Mouse (Mus musculus): Measurements from ENCODE around the gene Gemin5. TPM values are rescaled to one million over a fixed set of nuclear protein-coding genes. Genes with fewer than 3 reads are reported as not detected.

Gemin5 gene
- polyA plus RNA-seq (2012; rRNA removed), result 5.5 and 5.9 TPM in 2 replicates

DNA sequence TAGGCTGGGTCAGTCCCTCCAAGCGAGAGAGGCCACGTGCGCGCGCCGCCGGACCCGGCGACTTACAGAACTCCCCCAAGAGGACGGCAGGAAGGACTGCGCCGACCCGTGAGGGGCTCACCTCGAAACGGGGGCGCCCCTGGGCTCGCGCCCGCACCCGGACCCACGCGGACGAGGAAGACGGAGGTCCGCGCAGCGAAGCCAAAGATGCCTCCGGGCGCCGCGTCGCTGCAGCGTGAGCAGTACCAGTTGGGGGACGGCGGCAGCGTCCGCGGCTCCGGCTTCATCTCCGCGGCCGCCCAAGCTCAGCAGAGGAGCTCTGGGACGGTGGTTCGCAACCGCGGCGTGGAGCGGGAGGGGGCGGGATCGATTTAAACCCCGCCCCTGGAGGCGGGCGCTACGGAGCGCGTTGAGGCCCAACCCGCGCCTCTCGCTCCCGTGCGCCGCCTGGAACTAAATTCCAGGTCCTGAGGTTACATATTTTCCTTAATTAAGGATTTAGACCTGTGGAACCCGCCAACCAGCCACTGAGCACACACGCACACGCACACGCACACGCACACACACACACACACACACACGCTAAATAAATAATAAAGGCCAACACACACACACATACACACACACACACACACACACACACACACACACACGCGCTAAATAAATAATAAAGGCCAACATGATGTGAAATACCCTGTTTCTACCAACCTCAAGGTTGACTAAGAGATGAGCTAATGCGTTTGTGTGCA lies at the start of gene Gemin5:
TSS of gene Gemin5 (minus strand) at position 373 of the 749 bp plus-strand sequence.

DNA sequence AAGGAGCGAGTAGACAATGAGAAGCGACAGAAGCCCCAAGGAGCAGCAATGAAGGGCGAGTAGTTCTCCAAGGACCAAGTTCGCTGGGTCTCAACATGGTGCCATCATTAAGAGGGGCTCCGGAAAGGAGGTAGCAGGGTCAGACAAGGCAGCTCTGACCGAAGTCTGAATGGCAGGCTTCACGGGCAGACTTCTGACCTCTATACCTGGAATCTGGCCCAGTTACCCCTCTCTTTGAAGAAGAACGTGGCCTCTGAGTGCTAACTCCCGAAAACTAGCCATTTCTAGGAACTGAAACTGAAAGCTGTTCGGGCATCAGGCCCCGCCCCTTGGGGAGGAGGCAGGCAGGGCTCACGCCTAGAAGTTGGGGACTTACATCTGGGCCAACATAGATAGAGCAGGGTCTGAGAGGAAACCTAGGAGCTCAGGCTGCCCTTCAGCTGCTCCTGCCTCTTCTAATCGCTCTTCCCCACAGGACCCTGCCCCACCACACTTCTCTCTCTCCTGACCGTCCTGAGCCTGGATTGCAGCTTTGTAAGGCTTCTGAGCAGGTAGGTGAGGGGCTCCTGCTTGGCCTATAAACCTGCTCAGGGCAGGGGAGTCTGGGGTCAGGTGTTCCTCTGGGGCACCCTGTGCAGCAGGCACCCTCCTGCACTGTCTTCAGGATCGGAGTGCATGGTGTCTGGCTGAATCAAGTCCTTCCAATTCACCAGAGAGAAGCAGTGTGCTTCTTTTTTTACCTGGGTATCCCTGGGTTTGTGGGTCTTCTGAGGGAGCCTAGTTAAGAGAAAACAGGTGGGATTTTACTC lies 31.1 kb upstream of the Gemin5 start, which contains the start of the genes Igtp and Irgm2:
TSS of gene Igtp (plus strand) at position 328 of the 809 bp plus-strand sequence.
TSS of gene Irgm2 (plus strand) at position 390 of the 809 bp plus-strand sequence.

DNA sequence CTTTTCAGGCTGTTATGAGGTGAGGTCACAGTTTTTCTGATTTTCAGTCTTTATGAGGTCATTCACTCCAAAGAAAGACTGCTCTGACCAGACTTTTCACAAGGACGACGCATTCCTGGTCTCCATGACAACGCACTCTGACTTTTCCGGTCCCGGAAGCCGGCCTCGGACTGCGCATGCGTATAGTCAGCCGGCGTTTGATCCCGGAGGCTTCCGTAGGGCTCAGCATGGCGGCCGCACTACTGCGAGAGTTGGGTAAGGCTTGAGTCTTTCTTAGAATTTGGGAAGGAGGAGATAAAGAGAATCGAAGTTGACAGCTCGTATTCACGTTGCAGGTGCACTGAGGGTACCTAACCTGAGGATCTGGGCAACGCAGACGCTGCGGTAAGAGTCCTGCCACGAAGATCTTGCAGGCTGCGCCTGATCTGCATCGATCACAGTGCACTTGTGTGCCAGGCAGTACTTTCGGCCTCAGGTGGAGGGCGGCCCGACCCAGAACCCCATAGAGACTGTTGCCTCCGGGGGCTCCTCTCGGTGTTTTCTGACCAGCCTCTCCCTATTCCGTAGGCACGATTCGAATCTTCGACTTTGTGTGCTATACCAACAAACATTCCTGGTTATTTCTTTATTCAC lies 3.2 kb upstream of the Gemin5 start, which contains the start of gene Mrpl22:
TSS of gene Mrpl22 (plus strand) at position 203 of the 633 bp plus-strand sequence.

DNA sequence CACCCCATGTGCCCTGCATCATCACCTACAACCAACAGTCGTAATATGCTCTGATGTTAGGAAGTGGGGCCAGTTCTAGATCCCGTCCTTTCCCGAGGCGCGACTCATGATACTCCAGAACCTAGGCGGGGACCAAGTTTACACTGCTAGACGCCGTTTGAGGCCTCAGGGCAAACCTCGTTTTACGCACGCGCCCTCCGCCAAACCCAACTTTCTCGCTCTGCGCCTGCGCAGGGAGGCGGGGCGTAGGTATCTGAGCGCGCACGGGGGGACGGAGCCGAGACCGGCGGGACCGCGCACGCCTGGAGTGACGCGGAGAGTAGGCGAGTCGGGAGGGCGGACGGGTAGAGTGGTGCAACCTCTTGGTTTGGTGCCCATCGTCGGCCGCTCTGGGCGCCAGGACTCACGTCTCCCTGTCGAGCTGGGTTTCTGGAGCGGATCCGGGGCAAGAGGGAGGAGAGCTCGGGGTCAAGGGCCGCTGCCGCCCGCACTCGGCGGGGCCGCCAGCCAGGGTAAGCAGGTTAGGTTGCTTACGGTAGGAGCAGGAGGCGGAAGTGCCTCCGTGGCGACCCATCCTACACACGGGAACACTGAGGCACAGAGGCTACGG lies 64.5 kb downstream of the Gemin5 start, which contains the start of gene Cnot8:
TSS of gene Cnot8 (plus strand) at position 457 of the 610 bp plus-strand sequence.

DNA sequence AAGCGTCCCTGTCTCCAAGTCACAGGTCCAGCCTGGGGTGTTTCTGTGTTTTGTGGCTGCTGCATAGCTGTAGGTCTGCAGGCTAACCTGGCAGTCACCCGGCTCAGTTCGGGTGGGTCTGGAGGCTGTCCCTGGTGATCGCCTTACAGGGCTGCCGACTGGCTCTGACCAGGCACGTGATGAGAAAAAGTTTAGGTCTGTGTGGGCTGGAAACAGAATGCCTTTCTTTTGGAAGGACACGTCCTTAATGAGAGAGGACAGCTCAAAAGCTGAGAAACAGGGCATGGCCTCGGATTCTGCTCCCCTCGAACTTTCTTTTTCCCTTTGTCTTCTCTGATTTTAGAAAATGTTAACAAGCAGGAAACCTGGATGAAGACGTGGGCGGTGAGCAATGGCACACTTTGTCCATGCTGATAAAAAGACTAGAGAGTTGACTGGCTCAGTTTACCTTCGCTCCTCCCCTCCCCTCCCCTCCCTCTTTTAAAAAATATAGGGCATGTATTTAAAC lies 75.3 kb downstream of the Gemin5 start, which contains the start of gene Gm12248:
TSS of gene Gm12248 (minus strand) at position 114 of the 508 bp plus-strand sequence.

Other genes with a start within 250 kb of the Gemin5 start
- 35.2 and 37.2 TPM in 2 replicates for gene Larp1, start 159.5 kb downstream of the Gemin5 start, polyA plus RNA-seq (2012; rRNA removed)
- gene Gm12248, start 75.4 kb downstream of the Gemin5 start, polyA plus RNA-seq (2012; rRNA removed), result 0.09 and 0.40 TPM in 2 replicates
- gene Cnot8, start 64.4 kb downstream of the Gemin5 start, polyA plus RNA-seq (2012; rRNA removed), result 29.1 and 36.0 TPM in 2 replicates
- 22.7 and 27.2 TPM in 2 replicates for gene Mrpl22, start 3.1 kb upstream of the Gemin5 start, polyA plus RNA-seq (2012; rRNA removed)
- 4.1 and 5.9 TPM in 2 replicates for gene Igtp, start 31.0 kb upstream of the Gemin5 start, polyA plus RNA-seq (2012; rRNA removed)
- gene Irgm2, start 31.1 kb upstream of the Gemin5 start, polyA plus RNA-seq (2012; rRNA removed), result 5.0 and 5.3 TPM in 2 replicates
- gene 4930438A08Rik, start 106.3 kb upstream of the Gemin5 start, polyA plus RNA-seq (2012; rRNA removed), result 0.05 TPM in 1 of 2 replicates, not detected in the other
- gene Zfp692, start 138.5 kb upstream of the Gemin5 start, polyA plus RNA-seq (2012; rRNA removed), result 43.0 and 45.3 TPM in 2 replicates
- 46.9 and 49.0 TPM in 2 replicates for gene Zfp672, start 161.8 kb upstream of the Gemin5 start, polyA plus RNA-seq (2012; rRNA removed)
- gene Sh3bp5l, start 162.2 kb upstream of the Gemin5 start, polyA plus RNA-seq (2012; rRNA removed), result 36.8 and 41.1 TPM in 2 replicates
- 11,928 and 12,556 TPM in 2 replicates for gene Lypd8, start 210.5 kb upstream of the Gemin5 start, polyA plus RNA-seq (2012; rRNA removed)